Mouse (Mus musculus): ENCODE data around the gene Gnat2.

Gnat2 gene

DNA sequence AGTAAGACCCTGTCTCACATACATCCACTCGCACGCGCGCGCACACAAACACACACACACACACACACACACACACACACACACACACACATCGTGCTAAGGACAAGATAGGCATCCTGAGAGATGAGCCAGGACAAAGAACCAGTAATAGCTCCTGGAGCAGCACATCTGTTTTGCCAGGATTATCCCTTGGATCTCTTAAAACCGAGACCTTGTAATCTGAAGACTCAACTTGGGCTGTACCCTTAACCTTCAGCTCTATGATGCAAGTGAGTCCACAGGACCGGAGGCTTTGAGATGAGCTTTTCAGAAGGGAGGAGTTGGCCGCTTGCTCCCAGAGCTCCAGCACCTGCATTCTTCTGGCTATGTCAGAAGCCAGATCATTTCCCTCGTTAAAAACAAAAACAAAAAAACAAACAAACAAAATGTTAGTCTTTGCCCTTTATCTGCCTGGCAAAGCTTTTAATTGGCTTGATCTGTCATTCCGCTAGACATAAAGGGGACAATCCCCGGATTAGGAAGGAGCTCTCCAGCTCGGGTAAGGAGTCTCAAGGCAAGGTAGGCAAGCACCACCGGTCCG lies at the start of gene Gnat2:
Gnat2 (plus strand) TSS at position 254 of the 580 bp plus-strand sequence.
- no peak for DNase-seq

DNA sequence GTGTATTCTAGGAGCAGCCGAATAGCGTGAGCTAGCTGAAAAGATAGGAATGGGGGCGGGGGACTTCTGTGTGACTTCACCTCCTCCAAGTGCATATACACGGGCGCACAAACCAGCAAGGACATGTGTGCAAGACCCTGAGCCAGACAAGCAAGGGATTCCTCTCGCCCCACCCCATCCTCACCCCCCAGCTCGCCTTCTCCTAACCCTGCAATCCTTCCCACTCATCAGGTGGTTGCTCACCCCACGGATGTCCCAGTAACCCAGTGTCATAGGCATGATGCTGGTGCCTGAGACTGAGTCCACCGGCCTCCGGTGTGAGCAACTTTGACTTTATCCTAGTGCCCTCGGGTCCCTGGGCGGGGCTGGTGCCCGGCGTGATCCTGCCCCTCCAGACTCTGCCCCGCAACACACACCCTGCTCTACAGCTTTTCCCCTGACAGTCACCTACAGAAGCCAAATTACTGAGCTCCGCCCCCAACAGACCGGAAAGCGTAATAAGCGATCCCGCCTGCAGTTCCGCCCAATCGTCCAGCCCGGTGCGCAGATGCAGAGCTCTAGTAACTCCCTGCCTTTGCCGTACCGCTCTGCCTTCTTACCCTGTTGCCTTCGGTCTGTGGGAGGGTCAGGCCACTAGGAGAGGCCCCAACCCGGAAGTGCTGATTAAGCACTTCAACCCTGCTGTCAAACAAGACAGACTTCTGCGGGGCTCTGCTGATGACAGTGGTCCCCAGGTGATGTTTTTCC lies 48.0 kb upstream of the Gnat2 start, which contains the start of gene Gstm4:
Gstm4 (minus strand) TSS at position 501 of the 747 bp plus-strand sequence.
- DNase-seq, result peak; percentile 91

DNA sequence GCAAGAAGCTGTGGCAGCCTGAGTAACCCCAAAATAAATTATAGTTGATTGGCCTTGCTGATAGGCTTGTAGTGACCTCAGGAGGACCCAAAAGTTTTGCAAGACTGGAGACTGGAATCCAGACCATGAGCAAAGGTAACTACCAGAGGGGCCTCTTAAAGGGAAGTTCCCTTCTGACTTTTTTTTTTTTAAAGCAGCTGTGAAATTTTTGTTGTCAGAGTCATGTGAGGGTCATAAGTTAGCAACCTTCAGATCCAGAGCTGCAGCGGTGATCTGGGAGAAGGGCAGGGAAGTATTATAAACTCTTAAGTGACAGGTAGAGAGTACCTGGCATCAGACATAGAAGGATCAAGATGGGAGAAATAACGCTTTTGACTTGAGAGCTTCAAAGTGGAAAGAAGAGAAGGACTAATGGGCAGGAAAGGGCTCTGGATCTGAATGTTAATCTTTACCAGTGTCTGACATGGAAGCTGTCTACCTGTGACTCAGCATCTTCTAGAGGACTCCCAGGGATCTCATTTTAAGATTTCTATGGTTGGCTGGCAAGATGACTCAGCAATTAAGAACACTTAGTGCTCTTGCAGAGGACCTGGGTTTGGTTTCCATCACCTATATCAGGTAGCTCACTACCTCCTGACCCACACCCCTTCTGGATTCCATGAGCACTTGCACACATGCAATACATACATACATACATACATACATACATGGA lies 45.5 kb upstream of the Gnat2 start:
- no peak for DNase-seq

DNA sequence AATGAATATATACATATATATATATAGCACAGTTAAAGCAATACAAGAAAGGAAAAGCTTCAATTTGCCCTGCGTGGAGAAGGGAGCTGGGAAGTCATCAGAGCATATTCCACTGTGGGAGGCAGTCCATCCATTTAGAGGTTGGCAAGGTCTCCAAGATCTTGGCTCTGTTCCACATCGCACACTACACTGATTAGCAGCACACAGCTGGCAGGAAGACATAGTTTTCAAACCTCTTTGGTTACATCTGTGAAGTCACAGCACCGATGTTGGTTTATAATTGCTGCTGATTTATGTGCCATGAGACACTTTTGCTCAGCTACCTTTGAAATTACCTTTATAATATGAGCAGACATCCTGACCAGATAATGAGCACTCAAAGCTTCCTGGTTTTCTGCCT lies 44.3 kb upstream of the Gnat2 start:
- no peak for DNase-seq

DNA sequence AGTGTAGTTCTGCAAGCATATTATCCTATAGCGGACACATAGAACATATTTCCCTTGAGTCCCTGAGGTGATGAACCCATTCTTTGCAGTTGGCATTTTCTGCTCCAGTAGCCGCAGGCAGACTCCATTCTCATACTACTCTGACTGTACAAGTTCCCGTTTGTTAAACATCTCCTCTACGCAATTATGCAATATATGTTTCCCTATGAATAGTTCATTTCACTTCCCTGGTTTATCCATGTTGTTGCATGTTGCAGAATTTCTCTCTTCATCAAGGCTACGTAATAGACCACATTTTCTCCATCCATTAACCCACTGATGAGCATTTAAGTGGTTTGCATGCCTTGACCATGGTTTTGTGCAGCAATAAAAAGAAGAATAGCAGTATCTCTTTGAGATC lies 42.1 kb upstream of the Gnat2 start:
- no peak for DNase-seq

DNA sequence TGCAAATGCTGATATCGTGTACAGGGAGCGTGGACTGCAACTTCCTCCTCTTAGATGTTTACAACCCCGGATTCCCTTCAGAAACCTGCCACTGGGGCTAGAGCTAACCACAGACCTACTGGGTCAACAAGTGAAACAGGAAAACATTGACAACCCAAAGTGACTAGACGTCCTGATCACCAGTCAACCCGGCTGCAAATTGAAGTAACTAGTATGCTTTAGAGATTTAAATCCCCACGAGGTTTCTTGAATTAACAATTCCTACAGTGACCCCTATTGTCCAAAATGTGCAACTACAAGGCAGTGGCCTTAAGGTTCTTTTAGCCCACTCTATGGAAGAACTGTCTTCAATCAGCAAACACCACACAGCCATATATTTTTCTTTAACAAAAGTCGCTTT lies 31.2 kb upstream of the Gnat2 start:
- DNase-seq, result no peak

DNA sequence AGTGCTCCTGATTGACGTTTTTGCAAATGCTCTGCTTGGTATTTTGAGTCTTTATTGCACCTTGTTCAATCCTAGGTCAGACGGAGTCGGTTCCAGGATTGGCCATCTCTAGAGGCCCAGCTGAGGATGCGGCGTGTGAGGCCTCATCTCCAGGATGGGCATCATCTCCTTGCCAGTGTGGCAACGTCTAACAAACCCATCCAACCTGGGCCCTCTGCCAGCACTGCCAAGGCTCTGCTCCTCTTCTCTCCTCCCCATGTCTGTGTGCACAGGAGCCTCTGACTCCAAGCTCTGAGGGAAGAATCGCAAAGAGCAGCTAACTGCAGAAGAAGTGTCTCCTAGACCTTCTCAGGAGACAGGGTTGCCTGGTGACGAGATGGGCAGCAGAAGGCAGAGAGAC lies 29.9 kb upstream of the Gnat2 start:
- no peak for DNase-seq

DNA sequence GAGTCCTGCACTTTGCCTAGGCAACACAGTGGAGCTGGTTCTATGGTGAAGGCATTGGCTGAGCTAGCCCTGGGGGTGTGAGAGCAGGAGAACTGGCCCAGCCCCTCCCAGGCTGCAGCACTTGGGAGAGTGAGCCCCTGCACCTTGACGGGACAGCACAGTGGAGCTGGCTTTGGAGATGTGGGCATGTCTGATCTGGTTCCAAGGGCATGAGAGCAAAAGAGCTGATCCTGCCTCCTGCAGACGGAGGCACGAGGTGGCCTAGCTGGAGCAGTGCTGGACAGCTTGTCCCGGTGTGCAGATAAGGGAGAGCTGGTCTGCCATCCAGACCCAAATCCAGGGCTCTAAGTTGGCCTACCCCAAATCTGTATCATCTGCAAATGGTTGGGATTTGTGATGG lies 27.9 kb upstream of the Gnat2 start:
- DNase-seq, result no peak

DNA sequence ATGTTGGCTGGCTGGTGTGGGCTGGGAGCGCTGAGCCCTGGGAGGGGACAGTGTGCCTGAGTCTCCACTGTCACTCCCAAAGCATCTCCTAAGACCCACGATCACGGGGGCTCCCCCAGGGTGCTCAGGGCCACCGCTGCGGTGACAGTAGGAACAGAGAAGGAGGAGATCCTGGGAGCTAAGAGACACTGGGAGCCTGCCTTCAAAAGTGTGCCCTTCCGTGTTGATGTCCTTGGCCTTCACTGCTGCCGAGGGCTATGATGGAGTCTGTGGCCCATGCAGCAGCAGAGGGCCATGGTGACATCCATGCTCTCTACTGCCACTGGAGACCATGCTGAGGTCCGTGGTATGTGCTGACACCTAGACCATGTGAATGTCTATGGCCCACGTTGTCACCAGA lies 27.0 kb upstream of the Gnat2 start:
- no peak for DNase-seq

DNA sequence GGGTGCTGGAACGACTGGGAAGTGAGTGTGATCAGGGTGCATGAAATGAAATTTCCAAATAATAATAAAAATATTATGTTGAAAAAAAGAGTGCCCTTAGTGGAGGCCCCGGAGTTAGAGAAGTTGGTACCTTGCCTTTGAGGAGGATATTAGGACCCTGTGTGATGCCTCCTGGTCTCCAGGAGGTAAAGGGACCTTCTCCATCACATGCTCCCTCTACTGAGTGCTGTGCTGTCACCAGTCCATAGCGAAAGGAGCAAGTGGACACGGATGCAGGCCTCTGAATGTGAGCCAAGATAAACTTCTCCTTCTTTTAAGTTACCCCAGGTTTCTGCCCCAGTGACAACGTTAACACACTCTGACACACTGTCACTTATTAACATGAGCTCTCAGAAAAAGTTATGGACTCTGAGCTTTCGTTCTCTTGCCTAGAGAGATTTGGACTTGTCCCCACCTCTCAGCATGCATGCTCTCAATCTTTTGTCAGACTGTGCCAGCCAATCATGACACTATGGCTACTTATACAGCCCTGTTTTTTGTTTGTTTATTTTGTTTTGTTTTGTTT lies 25.1 kb upstream of the Gnat2 start:
- DNase-seq, result no peak

DNA sequence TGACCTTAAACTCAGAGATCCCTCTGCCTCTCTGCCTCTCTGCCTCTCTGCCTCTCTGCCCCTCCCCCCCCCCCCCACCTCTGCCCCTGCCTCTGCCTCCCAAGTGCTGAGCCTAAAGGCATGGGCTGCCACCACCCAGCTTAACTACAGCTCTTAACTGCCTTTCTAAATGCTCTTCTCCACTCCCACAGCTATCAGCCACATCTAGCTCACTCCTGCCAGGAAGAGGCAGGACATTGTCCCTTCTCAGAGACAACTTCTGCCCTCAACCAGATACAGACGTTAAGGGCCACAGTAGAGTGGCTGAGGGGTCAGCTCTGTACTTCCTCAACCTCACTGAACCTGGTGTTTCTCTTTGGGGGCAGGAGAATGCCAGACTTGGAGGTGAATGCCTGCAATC lies 23.8 kb upstream of the Gnat2 start:
- DNase-seq, result no peak

DNA sequence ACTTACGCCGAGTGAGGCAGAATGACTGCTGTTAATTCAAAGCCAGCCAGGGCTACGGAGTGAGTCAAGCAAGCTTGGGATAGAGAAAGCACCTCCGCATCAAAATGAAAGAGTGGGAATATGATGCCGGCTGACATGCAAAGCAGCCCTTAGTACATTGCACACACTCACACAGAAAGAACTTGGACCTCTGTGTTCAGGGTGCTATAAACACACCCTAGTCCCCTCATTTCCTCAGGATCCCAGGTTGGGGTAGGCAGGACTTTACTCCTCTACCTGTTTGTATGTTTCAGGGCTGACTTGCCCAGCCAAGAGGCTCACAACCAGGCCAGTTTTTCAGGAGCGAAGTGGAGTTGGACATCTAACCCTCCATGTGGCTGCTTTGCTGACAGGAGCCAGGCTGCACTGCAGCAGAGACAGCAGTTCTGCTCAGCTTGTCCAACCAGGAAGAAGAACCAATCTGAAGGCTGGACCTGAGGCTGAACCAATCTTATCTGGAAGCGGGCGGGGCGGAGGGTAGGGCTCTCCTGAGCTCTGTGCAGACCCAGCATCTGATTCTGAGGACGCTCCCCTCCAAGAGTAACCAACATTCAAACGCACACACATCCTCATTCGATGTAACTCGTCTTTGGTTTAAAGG lies 23.2 kb upstream of the Gnat2 start:
- no peak for DNase-seq

DNA sequence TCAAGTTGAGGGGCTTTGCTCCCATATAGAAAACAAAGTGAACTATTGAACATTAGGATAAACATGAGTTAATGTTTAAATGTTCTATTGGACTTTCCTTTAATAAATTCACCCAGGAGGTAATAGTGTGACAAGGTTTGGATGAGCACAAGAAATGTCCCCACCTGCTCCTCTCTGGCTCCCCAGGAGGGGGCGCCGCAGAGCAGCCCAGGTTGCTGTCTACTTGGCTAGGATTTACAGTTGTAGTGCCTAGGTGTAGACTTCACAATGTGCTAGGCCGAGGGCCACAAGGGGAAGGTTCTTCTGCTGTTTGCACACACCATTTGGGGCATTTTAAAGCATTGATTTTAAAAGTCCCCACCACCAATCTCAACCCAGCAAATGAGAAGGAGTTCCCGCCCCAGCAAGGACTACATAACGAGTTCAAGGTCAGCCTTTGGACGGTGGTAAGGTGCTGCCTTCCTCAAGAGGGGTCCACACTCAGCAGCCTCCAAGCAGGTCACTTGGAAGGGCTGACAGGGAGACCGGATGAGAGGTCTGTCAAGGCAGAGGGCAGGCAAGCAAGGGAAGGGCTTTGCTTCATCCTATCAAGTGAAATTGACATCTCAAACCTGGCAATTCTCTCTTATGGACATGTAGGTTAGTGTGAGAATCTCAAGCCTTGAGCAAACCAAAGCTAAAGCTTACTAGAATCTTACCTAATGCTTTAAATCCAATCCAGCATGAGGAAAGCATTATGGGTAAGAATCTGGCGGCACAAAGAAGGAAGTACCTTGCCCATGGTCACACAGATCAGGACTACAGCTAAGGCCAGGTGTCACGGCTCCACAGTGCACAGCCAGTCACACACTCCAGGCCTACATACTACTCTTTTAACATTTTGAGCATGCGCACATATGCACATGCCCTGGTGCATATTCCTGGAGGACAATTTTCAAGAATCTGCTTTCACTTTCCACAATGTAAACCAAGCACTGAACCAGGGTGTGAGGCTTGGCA lies 22.0 kb upstream of the Gnat2 start:
- DNase-seq, result peak; percentile 43

DNA sequence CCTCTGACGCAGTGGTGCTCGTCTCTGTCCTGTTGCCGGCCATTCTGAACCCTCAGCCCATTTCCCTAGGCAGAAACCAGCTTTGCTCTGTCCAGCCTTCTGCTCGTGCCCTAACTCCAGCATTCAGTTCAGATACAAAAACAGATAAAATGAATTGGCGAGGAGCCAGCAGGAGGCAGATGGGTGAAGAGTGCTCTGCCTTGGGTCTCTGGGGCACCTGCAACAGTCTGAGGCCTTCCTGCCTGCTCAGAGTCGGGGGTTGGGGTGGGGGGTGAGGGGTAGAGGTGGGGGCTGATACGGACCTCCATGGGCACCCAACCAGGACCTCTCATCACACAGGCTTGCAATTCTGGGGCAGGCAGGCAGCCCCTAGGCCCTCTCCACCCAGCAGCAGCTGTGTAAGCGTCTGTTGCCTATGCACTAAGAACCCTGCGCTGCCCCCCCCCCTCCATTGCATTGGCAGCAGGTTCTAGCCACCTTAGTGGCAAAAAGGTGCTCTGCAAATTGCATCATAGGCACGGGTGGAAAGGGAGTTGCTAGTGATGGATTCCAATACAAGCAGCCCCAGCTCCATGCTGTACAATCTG lies 19.5 kb upstream of the Gnat2 start:
- DNase-seq, result no peak

DNA sequence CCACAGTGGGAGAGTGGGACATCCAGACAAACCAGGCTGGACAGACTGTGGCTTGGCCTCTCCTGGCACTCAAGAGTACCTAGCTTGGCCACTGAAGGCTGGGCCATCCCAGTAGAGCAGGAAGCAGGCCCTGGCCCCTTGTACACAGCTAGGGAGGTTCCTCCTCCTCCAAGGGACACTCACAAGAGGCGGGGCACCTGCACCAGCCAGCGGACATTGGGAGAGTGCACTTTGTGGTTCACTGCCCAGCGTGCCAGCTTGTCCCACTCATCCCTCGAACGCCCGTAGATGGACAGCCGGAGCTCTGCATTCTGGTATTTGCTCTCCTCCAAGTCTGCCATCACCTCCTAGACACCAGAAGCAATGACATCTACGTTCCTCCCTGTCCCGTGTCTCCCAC lies 15.8 kb upstream of the Gnat2 start:
- no peak for DNase-seq

DNA sequence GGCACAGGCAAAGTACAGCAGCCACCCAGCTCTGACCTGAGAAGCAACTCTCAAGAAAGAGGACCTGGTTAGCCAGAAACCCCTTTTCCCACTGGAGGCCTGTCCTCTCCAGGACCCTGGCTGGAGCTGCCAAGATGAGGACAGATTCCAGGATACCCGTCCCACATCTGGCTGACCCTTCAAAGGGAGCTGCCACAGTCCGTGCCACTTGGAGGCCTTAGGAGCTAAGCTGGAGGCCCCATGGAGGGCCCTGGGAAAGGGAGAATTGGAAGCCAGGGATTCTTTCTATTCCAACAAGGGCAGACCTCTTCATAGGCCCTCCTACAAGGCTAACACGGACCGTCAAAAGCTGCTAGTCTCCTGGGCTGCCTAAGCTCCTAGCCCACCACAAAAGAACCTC lies 10.9 kb upstream of the Gnat2 start:
- no peak for DNase-seq

DNA sequence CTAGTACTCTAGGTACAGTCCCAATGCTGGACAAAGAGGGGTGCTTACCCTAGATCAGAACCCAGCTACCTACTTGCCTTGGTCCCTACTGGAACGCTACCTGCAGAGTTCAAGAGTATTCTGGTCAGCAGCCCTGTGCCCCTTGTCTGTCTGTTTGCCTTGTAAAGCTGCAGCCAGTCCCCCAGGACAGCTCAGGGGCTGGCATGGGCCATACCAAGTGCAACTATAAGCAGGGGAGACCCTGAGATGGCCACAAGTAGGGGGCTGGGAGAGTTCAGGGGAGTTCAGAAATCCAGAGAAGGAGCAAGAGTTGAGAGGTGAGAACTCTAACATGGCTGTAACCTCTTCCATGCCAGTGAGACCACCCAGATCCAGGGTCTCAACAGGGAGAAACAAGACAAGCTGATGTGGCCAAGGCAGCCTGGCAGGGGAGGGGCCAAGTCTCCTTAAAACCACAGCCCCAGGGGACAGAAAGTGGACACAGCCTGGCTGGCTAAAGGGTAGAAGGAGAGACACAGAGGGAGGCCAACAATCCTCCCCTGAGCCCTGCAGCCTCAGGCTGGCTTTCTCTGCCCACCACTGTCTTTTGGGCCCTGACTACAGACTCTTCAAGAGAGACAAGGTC lies 10.2 kb upstream of the Gnat2 start:
- no peak for DNase-seq

DNA sequence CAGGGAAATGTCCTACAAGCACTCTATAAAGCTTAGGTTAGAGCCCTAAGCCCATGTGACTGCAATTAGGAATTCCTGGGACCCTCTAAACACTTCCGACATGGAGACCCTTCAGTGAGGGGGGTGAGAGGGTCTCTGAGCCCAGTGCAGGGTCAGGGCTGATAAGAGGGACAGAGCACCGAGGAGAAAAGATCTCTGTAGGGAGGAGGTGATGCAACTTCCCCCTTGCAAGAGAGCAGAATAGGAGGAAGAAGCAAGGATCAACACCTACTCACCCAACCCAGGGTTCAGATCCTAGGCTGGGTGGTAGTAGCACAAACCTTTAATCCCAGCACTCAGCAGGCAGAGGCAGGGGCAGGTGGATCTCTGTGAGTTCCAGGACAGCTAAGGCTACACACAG lies 9.4 kb upstream of the Gnat2 start:
- no peak for DNase-seq

DNA sequence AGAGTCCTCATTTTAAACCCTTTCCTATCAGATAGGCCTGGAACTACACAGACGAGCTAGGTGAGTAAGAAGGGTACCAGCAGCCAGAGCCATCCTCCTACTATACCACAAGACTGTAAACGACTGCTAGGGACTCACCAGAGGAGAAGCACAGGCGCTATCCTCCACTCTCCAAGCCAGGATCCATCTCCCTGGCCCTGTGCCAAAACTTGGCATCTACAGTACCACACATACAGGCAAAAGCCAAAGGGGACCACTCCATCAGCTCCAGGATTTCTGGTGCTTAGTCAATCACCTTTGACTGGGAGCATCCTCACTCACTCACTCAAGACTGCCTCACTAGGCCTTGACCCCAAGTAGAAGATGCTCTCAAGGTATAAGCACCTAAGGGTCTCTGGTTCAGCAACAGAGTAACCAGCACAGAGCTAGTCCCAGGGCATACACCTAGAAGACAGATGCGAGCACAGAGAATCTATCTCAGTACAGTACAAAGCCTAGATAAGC lies 8.6 kb upstream of the Gnat2 start:
- no peak for DNase-seq

DNA sequence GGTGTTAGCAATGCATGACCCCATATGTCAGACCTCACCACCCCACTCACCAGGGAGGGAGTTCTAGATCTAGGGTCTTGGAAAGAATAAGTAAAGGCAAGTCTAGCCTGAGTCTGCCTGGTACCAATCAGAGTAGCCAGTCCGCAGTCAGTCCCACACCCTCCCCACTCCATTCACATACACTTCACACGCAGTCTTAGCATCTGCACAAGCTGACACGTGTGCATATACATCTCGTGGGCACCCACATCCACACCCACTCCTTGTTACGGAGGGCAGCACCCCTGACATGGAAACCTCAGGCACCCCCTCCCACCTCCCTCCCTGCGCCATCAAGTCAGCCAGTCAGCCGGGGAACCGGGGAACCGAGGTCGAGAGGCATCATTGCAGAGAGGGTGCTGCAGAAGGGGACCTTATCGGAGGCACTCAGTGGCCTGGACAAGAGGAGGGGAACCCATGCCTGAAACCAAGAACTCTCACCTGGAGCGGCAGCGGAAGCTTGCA lies 7.8 kb upstream of the Gnat2 start:
- no peak for DNase-seq

DNA sequence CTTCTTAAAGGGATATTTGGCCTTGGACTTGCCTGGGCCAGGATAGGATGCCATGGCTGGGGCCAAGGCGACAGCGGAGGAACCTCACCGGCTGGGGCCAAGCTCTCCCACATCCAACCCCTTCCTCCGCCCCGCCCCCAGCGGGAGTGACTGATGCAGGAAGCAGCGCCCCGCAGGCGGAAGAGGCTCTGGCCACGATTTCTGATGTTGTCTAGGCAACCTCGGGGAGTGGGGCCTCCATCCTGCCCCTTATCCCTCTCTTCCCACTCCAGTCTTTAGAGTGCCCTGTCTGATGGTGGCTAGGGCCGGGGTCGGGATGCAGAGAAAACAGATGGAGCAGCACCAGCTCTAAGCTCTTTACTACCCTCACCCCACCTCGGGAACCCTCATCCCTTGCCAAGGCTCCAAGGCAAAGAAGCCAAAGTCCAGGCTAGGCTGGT lies 7.3 kb upstream of the Gnat2 start:
- peak; percentile 92 for DNase-seq

Measured in layer of hippocampus, adult 9-11 months (tissue).